Mouse (Mus musculus) neural tube, embryonic 15.5 days (tissue): ENCODE data around the gene Abcg2. TPM values are rescaled to one million over a fixed set of nuclear protein-coding genes. Genes with fewer than 3 reads are reported as not detected.

Experiments
- ATAC-seq: fragments of 200-750 bp; cut with Nextera tagmentation; 2 replicates; pipeline ENCODE4 v1.8.0; 2017; ENCODE audit warnings: mild to moderate bottlenecking, moderate TSS enrichment, moderate library complexity; ENCODE audit not compliant: low FRiP score
- H3K27ac ChIP-seq: fragments of 300-500 bp; sonication (generic); replicated peaks from 2 replicates; pipeline ENCODE4 v1.5.1; 2015; ENCODE audit warnings: mild to moderate bottlenecking, inconsistent platforms
- H3K27me3 ChIP-seq: fragments of 300-500 bp; sonication (generic); replicated peaks from 2 replicates; pipeline ENCODE4 v1.6.1; 2015; ENCODE audit warnings: inconsistent platforms
- H3K36me3 ChIP-seq: fragments of 300-500 bp; sonication (generic); 2 replicates; pipeline ENCODE4 v1.6.1; 2015; ENCODE audit warnings: inconsistent platforms
- H3K4me1 ChIP-seq: fragments of 300-500 bp; sonication (generic); 2 replicates; pipeline ENCODE4 v1.6.1; 2015; ENCODE audit warnings: inconsistent platforms
- H3K4me2 ChIP-seq: fragments of 300-500 bp; sonication (generic); 2 replicates; pipeline ENCODE4 v1.6.1; 2015; ENCODE audit warnings: inconsistent platforms, mild to moderate bottlenecking, moderate library complexity
- H3K4me3 ChIP-seq: fragments of 300-500 bp; sonication (generic); replicated peaks from 2 replicates; pipeline ENCODE4 v1.5.1; 2015; ENCODE audit warnings: mild to moderate bottlenecking, inconsistent platforms
- H3K9ac ChIP-seq: fragments of 300-500 bp; sonication (generic); replicated peaks from 2 replicates; pipeline ENCODE4 v1.6.1; 2015; ENCODE audit warnings: mild to moderate bottlenecking, inconsistent platforms
- H3K9me3 ChIP-seq: fragments of 300-500 bp; sonication (generic); replicated peaks from 2 replicates; pipeline ENCODE4 v1.6.1; 2016; ENCODE audit warnings: inconsistent platforms
- WGBS: fragments of 180-500 bp; shearing (Covaris S2); methylation state at CpG from one replicate; pipeline ENCODE4 v1.1.7; 2015; ENCODE audit warnings: mixed read lengths; 5-methylcytosine and 5-hydroxymethylcytosine counted together
- polyA plus RNA-seq: library from polyadenylated mRNA; unstranded; fragments of >200 nt; fragmentation: Nextera tagmentation; extraction: Ambion mirVana; gene quantifications from 2 replicates; pipeline ENCODE4 v1.2.1, GENCODE M21; 2015

Gene Abcg2
- polyA plus RNA-seq, 1 experiment from 2014 or later = 35.8 TPM

- no peaks in the 10 kb centered on the region for H3K4me1 ChIP-seq
- no peak overlapping the region for H3K4me2 ChIP-seq
- H3K4me3 ChIP-seq = no peak overlapping the region
- no peaks in the 10 kb centered on the region for H3K36me3 ChIP-seq
- 56% methylated on average over 2 of the region's 2 CpGs for WGBS
- no peak overlapping the region for H3K9ac ChIP-seq
- no peak for ATAC-seq
- H3K27me3 ChIP-seq = no peaks in the 10 kb centered on the region
- no peaks in the 10 kb centered on the region for H3K9me3 ChIP-seq
- no peak overlapping the region for H3K27ac ChIP-seq
Measured at GRCm38 (mm10) chr6:58694257-58694656, 109.9 kb downstream of the Abcg2 start.

GRCm38 (mm10) chr6:58694765-58695164, 110.4 kb downstream of the Abcg2 start:
- 91% methylated on average over 1 of the region's 1 CpGs for WGBS
- Histone ChIP-seq H3K4me2 (no peak overlapping the region), H3K4me1 (no peaks in the 10 kb centered on the region), H3K27ac (no peak overlapping the region), H3K9me3 (no peaks in the 10 kb centered on the region), H3K9ac (no peak overlapping the region), H3K4me3 (no peak overlapping the region), H3K27me3 (no peaks in the 10 kb centered on the region), H3K36me3 (no peaks in the 10 kb centered on the region)
- ATAC-seq = no peak

- Histone ChIP-seq H3K9ac (no peak overlapping the region), H3K27me3 (no peaks in the 10 kb centered on the region), H3K4me2 (no peak overlapping the region), H3K9me3 (no peaks in the 10 kb centered on the region), H3K4me1 (no peaks in the 10 kb centered on the region), H3K4me3 (no peak overlapping the region), H3K36me3 (no peaks in the 10 kb centered on the region), H3K27ac (no peak overlapping the region)
- 56% methylated on average over 1 of the region's 1 CpGs for WGBS
- ATAC-seq = no peak
Measured at GRCm38 (mm10) chr6:58710369-58710768, 126.0 kb downstream of the Abcg2 start.

- Histone ChIP-seq H3K4me2 (no peak overlapping the region), H3K27me3 (no peaks in the 10 kb centered on the region), H3K9me3 (no peaks in the 10 kb centered on the region), H3K4me1 (no peaks in the 10 kb centered on the region), H3K27ac (no peak overlapping the region), H3K4me3 (no peak overlapping the region), H3K9ac (no peak overlapping the region), H3K36me3 (no peaks in the 10 kb centered on the region)
- WGBS = 86% methylated on average over 2 of the region's 2 CpGs
- no peak for ATAC-seq
Measured at GRCm38 (mm10) chr6:58711909-58712308, 127.6 kb downstream of the Abcg2 start.

- no peak overlapping the region for H3K27ac ChIP-seq
- WGBS = 87% methylated on average over 2 of the region's 2 CpGs
- H3K4me2 ChIP-seq = no peak overlapping the region
- H3K9me3 ChIP-seq = no peaks in the 10 kb centered on the region
- H3K27me3 ChIP-seq = no peaks in the 10 kb centered on the region
- H3K36me3 ChIP-seq = no peaks in the 10 kb centered on the region
- H3K4me3 ChIP-seq = no peak overlapping the region
- H3K4me1 ChIP-seq = no peaks in the 10 kb centered on the region
- no peak for ATAC-seq
- no peak overlapping the region for H3K9ac ChIP-seq
Measured at GRCm38 (mm10) chr6:58733851-58734250, 149.5 kb downstream of the Abcg2 start.

- no peak overlapping the region for H3K9ac ChIP-seq
- no peaks in the 10 kb centered on the region for H3K4me1 ChIP-seq
- H3K9me3 ChIP-seq = no peaks in the 10 kb centered on the region
- no peak overlapping the region for H3K4me2 ChIP-seq
- H3K36me3 ChIP-seq = no peaks in the 10 kb centered on the region
- ATAC-seq = no peak
- H3K4me3 ChIP-seq = no peak overlapping the region
- 83% methylated on average over 1 of the region's 1 CpGs for WGBS
- H3K27ac ChIP-seq = no peak overlapping the region
- H3K27me3 ChIP-seq = no peaks in the 10 kb centered on the region
Measured at GRCm38 (mm10) chr6:58735090-58735489, 150.8 kb downstream of the Abcg2 start.

Other genes with a start within 250 kb of the Abcg2 start
- gene Vmn1r30, start 141.1 kb upstream of the Abcg2 start, polyA plus RNA-seq = not detected in 2 replicates
- not detected in 2 replicates for gene Vmn1r31, start 109.2 kb upstream of the Abcg2 start, polyA plus RNA-seq
- gene Herc3, start 246.9 kb downstream of the Abcg2 start, polyA plus RNA-seq = 29.2 and 38.0 TPM in 2 replicates